Mouse (Mus musculus) small intestine, adult 2 months (tissue): ENCODE results near the gene Arntl2.
"Not testable (repeated sequence)": the region's sequence is repeated elsewhere in the genome, so short reads cannot be mapped to it uniquely, and the experiment has no call there.

Source experiments
- CTCF ChIP-seq: fragments of 200-500 bp; IDR thresholded peaks from 2 replicates; pipeline ENCODE4 v1.5.1; 2012; ENCODE audit warnings: low read depth, mild to moderate bottlenecking, control low read depth, inconsistent platforms, low read length, moderate library complexity, mixed read lengths; ENCODE audit not compliant: insufficient replicate concordance, insufficient read length; ENCODE audit errors: extremely low read depth
- POLR2A ChIP-seq: fragments of 200-500 bp; IDR thresholded peaks from 2 replicates; pipeline ENCODE4 v1.6.1; 2012; ENCODE audit warnings: low read depth, mild to moderate bottlenecking, control low read depth, inconsistent platforms, low read length, moderate library complexity

DNA sequence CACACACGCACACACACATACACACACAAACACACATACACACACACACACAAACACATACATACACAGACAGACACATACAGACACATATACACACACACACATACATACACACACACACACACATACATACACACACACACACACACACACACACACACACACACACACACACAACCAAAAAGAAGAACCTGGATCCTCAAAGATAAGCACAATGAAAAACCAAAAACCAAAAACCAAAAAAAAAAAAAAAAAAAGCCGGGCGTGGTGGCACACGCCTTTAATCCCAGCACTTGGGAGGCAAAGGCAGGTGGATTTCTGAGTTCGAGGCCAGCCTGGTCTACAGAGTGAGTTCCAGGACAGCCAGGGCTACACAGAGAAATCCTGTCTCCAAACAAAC, 68.5 kb downstream of the Arntl2 start:
- TF ChIP-seq POLR2A, CTCF: not testable (repeated sequence)
